Mouse (Mus musculus) embryonic facial prominence, embryonic 13.5 days (tissue): ENCODE measurements around the gene Mttp. TPM values are rescaled to one million over a fixed set of nuclear protein-coding genes. Genes with fewer than 3 reads are reported as not detected.

ENCODE experiments used
- ATAC-seq: fragments of 200-750 bp; cut with Nextera tagmentation; 2 replicates; pipeline ENCODE4 v1.8.0; 2017; ENCODE audit warnings: low read depth; ENCODE audit not compliant: insufficient number of reproducible peaks, insufficient read depth, low FRiP score, low TSS enrichment
- H3K27ac ChIP-seq: fragments of 300-500 bp; sonication (generic); 2 replicates; pipeline ENCODE4 v1.5.1; 2015; ENCODE audit warnings: moderate library complexity, mild to moderate bottlenecking, inconsistent platforms
- H3K27me3 ChIP-seq: fragments of 300-500 bp; sonication (generic); 2 replicates; pipeline ENCODE4 v1.6.1; 2015; ENCODE audit warnings: mild to moderate bottlenecking, inconsistent platforms
- H3K36me3 ChIP-seq: fragments of 300-500 bp; sonication (generic); 2 replicates; pipeline ENCODE4 v1.6.1; 2015; ENCODE audit warnings: mild to moderate bottlenecking, inconsistent platforms
- H3K4me1 ChIP-seq: fragments of 300-500 bp; sonication (generic); 2 replicates; pipeline ENCODE4 v1.6.1; 2015; ENCODE audit warnings: inconsistent platforms
- H3K4me2 ChIP-seq: fragments of 300-500 bp; sonication (generic); 2 replicates; pipeline ENCODE4 v1.6.1; 2015; ENCODE audit warnings: moderate library complexity, mild to moderate bottlenecking, inconsistent platforms
- H3K4me3 ChIP-seq: fragments of 300-500 bp; sonication (generic); 2 replicates; pipeline ENCODE4 v1.5.1; 2015; ENCODE audit warnings: mild to moderate bottlenecking, inconsistent platforms
- H3K9ac ChIP-seq: fragments of 300-500 bp; sonication (generic); 2 replicates; pipeline ENCODE4 v1.6.1; 2015; ENCODE audit warnings: mild to moderate bottlenecking, inconsistent platforms
- H3K9me3 ChIP-seq: fragments of 300-500 bp; sonication (generic); 2 replicates; pipeline ENCODE4 v1.6.1; 2016; ENCODE audit warnings: inconsistent platforms
- WGBS: fragments of 180-500 bp; shearing (Covaris S2); methylation state at CpG from one replicate; pipeline ENCODE4 v1.1.7; 2015; ENCODE audit warnings: mixed read lengths; 5-methylcytosine and 5-hydroxymethylcytosine counted together
- polyA plus RNA-seq: library from polyadenylated mRNA; unstranded; fragments of >200 nt; fragmentation: Nextera tagmentation; extraction: Ambion mirVana; gene quantifications from 2 replicates; pipeline ENCODE4 v1.2.1, GENCODE M21; 2015

Gene Mttp
- polyA plus RNA-seq, 1 experiment from 2014 or later: 8.7 TPM

DNA sequence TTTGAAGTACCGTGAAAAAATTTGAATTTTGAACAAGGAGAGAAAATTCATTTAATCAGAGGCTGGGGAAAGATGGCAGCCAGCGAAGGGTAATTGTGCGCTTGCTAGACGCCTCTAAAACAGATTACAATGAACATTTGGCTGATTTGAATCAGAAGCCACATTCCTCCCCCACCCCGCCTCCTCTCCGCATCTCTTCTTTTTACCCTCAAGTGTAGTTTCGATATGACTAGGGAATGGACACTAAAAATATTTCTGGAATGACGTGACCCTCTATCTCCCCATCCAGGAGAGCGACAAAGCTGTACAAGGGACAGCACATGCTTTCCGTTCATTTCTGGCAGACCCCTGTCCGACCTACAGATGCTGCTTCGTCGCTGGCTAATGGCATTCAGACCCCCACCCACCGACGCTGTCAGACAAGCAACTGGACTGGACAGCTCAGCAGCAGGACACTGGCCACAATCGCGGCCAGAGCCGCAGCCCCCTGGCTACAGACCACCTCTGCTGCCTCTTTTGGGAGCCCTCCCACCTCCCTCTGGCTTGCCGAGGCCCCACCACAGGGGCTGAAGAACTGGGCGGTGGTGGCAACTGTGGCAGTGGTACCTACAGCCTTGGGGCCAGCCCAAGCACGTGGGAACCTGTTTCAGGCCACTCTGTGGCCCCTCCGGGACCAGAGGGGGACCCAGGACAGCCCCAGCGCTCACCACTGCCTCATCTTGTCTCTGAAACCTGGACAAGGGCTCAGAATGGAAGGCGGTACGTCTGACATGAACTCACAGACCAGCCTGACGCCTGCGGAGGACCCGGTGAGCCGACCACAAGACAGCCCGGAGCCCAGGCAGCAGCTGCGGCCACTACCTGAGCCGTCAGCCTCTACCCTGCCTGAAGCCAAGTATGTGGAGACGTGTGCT is 79.8 kb downstream of the Mttp start, which contains the start of gene 1110002E22Rik:
TSS of gene 1110002E22Rik (plus strand) at position 321 of the 914 bp plus-strand sequence.
- Histone ChIP-seq H3K27me3 (no peaks in the 10 kb centered on the region), H3K4me3 (no peak within 1 kb of the TSS), H3K27ac (peak within 1 kb of the TSS; percentile 87), H3K4me2 (peak within 1 kb of the TSS; percentile 27), H3K9me3 (no peaks in the 10 kb centered on the region), H3K36me3 (no peaks in the 10 kb centered on the region), H3K9ac (no peak within 1 kb of the TSS), H3K4me1 (peaks cover 42% of the 10 kb centered on the region)
- 65% methylated on average over 33 of the region's 33 CpGs for WGBS
- no peak for ATAC-seq

DNA sequence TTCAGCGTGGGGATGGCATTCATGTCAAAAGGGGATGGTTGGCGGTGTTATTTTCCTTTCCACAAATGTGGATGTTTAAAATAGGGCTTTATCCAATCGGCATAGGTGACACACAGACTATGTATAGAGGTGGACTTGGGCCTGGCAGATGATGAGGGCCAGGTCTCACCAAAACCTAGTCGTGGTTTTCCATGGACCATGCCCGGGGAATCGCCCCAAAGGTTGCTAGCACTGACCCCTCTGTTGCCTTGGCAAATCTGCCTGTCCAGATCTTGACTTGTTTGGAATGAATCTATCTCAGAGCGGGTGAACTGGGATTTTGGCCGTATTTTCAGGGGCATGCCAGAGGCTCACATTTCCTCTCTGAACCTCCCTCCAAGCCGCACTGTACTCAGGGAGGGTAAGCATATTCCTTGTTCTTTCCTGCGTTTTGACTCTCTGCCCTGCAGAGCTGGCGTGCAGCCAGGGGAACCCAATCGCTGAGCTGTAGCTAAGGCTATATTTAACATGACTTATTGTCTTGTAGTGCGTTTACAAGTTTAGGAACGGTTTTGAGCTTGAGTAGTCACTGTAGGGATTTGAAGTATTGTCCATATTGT is 80.9 kb downstream of the Mttp start:
- no peak overlapping the region for H3K4me3 ChIP-seq
- no peaks in the 10 kb centered on the region for H3K9me3 ChIP-seq
- H3K9ac ChIP-seq: no peak overlapping the region
- H3K36me3 ChIP-seq: no peaks in the 10 kb centered on the region
- H3K4me1 ChIP-seq: peaks cover 40% of the 10 kb centered on the region
- H3K27ac ChIP-seq: peak overlapping the region; percentile 87
- no peaks in the 10 kb centered on the region for H3K27me3 ChIP-seq
- H3K4me2 ChIP-seq: peak overlapping the region; percentile 27
- WGBS: 42% methylated on average over 14 of the region's 14 CpGs
- peak; percentile 62; the same call in 1 of the 2 replicates for ATAC-seq

DNA sequence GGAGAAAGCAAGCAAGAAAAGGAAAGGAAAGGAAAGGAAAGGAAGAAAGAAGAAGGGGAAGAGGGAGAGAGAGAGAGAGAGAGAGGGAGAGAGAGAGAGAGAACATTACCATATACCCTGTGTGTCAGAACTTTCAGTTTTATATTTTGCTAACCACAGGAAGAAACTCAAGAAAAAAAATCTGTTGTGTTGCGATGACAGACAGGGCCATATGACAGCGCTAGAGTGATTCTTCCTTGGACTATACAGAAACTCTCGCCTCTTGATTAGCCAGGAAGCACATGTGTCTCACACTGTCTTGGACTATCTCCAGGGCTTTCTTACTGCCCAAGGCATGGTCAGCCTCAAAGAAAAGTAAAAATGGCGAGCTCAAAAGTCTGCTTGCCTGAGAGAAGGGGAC is 82.1 kb downstream of the Mttp start:
- H3K4me2 ChIP-seq: no peak overlapping the region
- WGBS: 85% methylated on average over 4 of the region's 4 CpGs
- no peaks in the 10 kb centered on the region for H3K9me3 ChIP-seq
- no peak for ATAC-seq
- no peak overlapping the region for H3K4me3 ChIP-seq
- no peak overlapping the region for H3K9ac ChIP-seq
- no peaks in the 10 kb centered on the region for H3K36me3 ChIP-seq
- H3K27ac ChIP-seq: no peak overlapping the region
- H3K27me3 ChIP-seq: no peaks in the 10 kb centered on the region
- H3K4me1 ChIP-seq: peaks cover 43% of the 10 kb centered on the region

GRCm38 (mm10) chr3:138061205-138061911 is 83.4 kb downstream of the Mttp start:
- Histone ChIP-seq H3K36me3 (no peaks in the 10 kb centered on the region), H3K9me3 (no peaks in the 10 kb centered on the region), H3K27me3 (no peaks in the 10 kb centered on the region), H3K9ac (no peak overlapping the region), H3K27ac (no peak overlapping the region), H3K4me2 (no peak overlapping the region), H3K4me1 (peaks cover 46% of the 10 kb centered on the region), H3K4me3 (no peak overlapping the region)
- no peak for ATAC-seq
- WGBS: 83% methylated on average over 9 of the region's 9 CpGs

GRCm38 (mm10) chr3:138060429-138060828 is 84.3 kb downstream of the Mttp start:
- no peak for ATAC-seq
- peaks cover 37% of the 10 kb centered on the region for H3K4me1 ChIP-seq
- H3K36me3 ChIP-seq: no peaks in the 10 kb centered on the region
- H3K4me2 ChIP-seq: no peak overlapping the region
- H3K9ac ChIP-seq: no peak overlapping the region
- no peaks in the 10 kb centered on the region for H3K9me3 ChIP-seq
- H3K27me3 ChIP-seq: no peaks in the 10 kb centered on the region
- 92% methylated on average over 7 of the region's 7 CpGs for WGBS
- no peak overlapping the region for H3K27ac ChIP-seq
- no peak overlapping the region for H3K4me3 ChIP-seq

DNA sequence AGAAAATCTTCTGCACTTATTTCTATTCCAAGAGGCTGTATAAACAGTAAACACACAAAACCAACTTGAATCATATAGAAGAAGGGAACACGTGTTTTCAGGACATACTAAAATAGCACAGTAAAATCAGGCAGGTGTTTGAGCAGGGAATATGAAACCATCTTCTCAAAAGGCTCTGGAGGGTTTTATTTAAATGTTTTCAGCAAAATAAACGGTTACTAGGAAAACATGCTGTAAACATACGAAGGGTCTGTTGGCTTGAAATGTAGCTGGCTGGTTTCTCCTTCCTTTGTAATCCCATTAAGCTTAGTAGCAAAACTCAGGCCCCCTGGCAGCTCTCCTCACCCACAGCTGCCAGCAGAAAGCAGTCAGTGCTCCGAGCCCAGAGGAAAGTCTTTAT is 86.5 kb downstream of the Mttp start:
- 39% methylated on average over 4 of the region's 4 CpGs for WGBS
- no peak overlapping the region for H3K9ac ChIP-seq

GRCm38 (mm10) chr3:138056976-138057375 is 87.8 kb downstream of the Mttp start:
- no peaks in the 10 kb centered on the region for H3K36me3 ChIP-seq
- no peak overlapping the region for H3K27ac ChIP-seq
- H3K9ac ChIP-seq: no peak overlapping the region
- no peak overlapping the region for H3K4me3 ChIP-seq
- no peaks in the 10 kb centered on the region for H3K27me3 ChIP-seq
- 67% methylated on average over 7 of the region's 7 CpGs for WGBS
- no peak for ATAC-seq
- no peak overlapping the region for H3K4me2 ChIP-seq
- H3K4me1 ChIP-seq: peaks cover 22% of the 10 kb centered on the region
- no peaks in the 10 kb centered on the region for H3K9me3 ChIP-seq

More for the DNA sequence above, 86.5 kb downstream of the Mttp start:
- Histone ChIP-seq H3K4me1 (peaks cover 28% of the 10 kb centered on the region), H3K4me3 (no peak overlapping the region), H3K36me3 (no peaks in the 10 kb centered on the region), H3K9me3 (no peaks in the 10 kb centered on the region), H3K27me3 (no peaks in the 10 kb centered on the region), H3K27ac (no peak overlapping the region), H3K4me2 (no peak overlapping the region)
- no peak for ATAC-seq

DNA sequence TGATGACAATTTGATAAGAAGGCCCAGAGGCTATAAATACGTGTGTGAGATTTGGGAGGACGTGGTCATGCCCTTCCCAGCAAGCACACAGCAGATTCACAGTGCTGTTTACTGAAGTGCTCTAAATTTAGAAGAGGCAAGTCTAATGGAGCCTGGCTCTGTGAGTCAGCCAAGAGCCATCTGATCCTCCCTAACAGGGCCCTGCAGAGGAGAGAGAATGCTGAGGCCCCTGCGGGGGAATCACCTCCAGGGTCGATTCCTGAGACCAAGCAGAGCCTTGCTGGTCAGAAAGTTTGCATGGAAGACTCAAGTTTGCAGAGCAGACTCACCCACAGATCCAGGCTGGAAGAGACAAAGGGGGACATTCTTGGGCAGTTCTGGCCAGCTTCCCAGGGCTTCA is 90.8 kb downstream of the Mttp start:
- no peak for ATAC-seq
- Histone ChIP-seq H3K27ac (peak overlapping the region; percentile 64), H3K9ac (no peak overlapping the region), H3K36me3 (no peaks in the 10 kb centered on the region), H3K27me3 (no peaks in the 10 kb centered on the region), H3K4me1 (peaks cover 22% of the 10 kb centered on the region), H3K4me3 (no peak overlapping the region), H3K4me2 (no peak overlapping the region), H3K9me3 (no peaks in the 10 kb centered on the region)
- WGBS: 13% methylated on average over 4 of the region's 4 CpGs

GRCm38 (mm10) chr3:138051431-138051830 is 93.3 kb downstream of the Mttp start:
- no peaks in the 10 kb centered on the region for H3K9me3 ChIP-seq
- H3K4me2 ChIP-seq: no peak overlapping the region
- no peak for ATAC-seq
- H3K4me1 ChIP-seq: peaks cover 13% of the 10 kb centered on the region
- no peak overlapping the region for H3K4me3 ChIP-seq
- no peaks in the 10 kb centered on the region for H3K36me3 ChIP-seq
- WGBS: 65% methylated on average over 3 of the region's 3 CpGs
- no peaks in the 10 kb centered on the region for H3K27me3 ChIP-seq
- no peak overlapping the region for H3K27ac ChIP-seq
- H3K9ac ChIP-seq: no peak overlapping the region

DNA sequence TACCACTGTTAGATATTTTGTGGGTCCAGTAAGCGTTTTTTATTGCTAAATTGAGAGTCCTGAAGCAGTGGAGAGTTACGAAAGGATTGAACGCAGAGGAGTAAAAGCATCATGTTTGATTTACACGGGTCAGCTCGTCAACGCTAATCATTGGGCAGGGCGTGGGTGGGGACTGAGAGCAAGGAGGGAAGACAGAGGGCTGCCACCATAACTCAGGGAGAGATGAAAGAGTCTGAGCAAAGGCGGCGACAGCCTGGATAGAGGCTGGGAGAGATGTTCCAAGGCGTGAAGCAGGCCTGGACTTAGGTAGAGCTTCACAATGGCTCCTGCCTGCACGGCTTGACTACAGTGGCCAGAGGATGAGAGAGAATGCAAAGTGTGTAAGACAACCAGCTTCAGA is 94.0 kb downstream of the Mttp start:
- H3K27me3 ChIP-seq: no peaks in the 10 kb centered on the region
- WGBS: 85% methylated on average over 11 of the region's 11 CpGs
- no peak overlapping the region for H3K27ac ChIP-seq
- H3K9me3 ChIP-seq: no peaks in the 10 kb centered on the region
- no peak overlapping the region for H3K9ac ChIP-seq
- H3K4me1 ChIP-seq: peaks cover 13% of the 10 kb centered on the region
- no peaks in the 10 kb centered on the region for H3K36me3 ChIP-seq
- ATAC-seq: no peak
- H3K4me2 ChIP-seq: no peak overlapping the region
- no peak overlapping the region for H3K4me3 ChIP-seq

DNA sequence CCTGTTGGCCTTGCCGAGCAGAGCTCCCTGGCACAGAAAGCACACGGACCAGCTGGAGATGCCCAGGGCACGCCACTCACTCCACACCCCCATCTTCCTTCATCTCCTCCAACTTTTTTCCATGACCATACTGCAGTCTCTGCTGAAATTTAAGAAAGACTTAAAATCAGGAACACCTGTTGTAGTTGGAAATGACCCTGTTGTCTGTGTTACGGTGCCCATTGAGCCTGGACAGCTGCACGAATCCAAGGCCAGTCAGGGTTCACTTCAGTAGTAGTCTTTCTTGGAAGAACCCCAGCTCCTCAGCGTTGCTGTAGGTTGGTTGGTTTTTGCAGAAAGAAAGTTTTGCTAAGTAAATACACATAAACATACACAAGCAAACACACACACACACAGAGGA is 95.2 kb downstream of the Mttp start:
- no peak for ATAC-seq
- no peaks in the 10 kb centered on the region for H3K27me3 ChIP-seq
- 66% methylated on average over 6 of the region's 6 CpGs for WGBS
- no peak overlapping the region for H3K9ac ChIP-seq
- no peak overlapping the region for H3K27ac ChIP-seq
- H3K4me1 ChIP-seq: peaks cover 13% of the 10 kb centered on the region
- no peak overlapping the region for H3K4me3 ChIP-seq
- no peaks in the 10 kb centered on the region for H3K36me3 ChIP-seq
- no peak overlapping the region for H3K4me2 ChIP-seq
- no peaks in the 10 kb centered on the region for H3K9me3 ChIP-seq
